Mouse (Mus musculus): ENCODE data around the gene Zfp874a.

DNA sequence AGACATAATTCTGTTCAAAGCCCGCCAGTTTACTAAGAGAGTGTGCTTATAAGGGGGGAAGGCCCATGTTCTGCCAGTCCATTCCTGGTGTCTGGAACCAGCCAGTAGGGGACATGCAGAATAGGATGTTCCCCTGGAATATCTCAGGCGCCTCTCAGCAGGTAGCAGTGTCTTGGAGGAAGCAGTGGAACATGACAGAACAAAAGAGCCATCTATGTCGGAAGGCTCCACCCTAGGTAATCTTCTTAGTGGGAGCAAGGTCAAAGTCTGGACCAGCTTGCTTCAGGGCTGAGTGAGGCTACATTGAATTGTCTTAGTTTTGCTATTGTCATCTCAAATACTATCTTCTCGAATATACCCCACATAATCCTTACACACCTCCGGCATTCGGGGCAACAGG, 35.7 kb downstream of the Zfp874a start:
- no peak for TF ChIP-seq EP300 (IDR thresholded peaks at IDR 0.05; ENCODE audit: low read depth)
- no peak for TF ChIP-seq CTCF (IDR thresholded peaks at IDR 0.05; ENCODE audit: low read depth)
